Mouse (Mus musculus) spleen, postnatal 10 days (tissue): Measurements from ENCODE around the gene Kcnk10.

Source experiments
- DNase-seq, 2 experiments: peaks; one replicate each; pipeline ENCODE4 v3.0.0; 2021 to 2022; ENCODE audit warnings: low spot score in 2 of 2

Gene Kcnk10

DNA sequence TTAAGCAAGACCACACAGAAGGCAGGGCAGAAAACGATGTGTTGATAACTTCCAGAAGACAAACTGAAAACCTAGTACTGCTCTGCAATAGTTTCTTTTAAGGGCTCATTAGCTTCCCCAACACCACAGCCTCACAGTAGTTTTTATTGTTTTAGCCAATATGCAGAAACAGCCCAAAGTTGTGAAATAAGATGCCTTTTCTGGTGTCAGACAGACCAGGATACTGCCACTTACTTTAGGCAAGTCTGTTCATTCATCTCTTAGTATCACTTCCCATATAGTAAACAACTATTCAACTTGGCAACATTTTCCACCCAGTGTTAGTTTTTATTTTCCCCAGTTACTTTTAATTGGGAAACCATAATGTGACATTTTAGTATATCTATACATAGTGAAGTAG, 171.5 kb downstream of the Kcnk10 start:
- DNase-seq: no peak

DNA sequence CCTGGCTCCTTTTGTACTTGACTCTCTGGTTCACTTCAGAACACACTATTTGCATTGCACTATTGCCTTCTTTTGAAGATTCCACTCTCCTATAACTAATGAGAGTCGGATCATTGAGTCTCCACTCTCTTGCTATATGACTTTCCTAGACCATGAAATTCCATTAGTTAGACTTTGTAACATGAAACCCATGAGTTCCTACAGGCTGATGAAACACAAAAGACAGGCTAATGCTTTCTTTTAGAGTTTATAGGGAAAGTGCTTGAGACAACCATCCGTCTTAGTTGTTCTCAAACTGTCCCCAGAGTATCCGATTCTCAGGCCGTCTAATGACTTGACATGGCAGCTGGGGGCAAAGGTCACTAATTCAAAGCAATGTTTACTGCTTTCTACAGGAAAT, 172.0 kb downstream of the Kcnk10 start:
- DNase-seq: no peak

DNA sequence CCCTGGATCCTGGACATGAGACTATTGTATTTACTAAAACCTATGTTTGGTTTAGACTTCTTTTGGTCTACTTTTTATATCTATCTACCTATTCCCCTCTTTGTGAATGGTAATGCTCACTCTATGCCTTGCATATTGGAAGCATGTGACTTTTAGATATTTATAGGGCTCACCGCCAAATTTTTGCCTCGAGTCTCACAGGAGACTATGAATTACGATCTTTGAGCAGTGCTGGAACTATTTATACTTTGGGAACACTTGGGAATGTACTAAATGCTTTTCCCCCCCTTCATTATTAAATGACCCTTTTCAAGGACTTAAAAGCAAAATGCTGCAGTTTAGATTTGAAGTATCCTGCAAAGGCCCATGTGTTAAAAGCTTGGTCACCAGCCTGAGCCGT, 181.5 kb downstream of the Kcnk10 start:
- no peak for DNase-seq

DNA sequence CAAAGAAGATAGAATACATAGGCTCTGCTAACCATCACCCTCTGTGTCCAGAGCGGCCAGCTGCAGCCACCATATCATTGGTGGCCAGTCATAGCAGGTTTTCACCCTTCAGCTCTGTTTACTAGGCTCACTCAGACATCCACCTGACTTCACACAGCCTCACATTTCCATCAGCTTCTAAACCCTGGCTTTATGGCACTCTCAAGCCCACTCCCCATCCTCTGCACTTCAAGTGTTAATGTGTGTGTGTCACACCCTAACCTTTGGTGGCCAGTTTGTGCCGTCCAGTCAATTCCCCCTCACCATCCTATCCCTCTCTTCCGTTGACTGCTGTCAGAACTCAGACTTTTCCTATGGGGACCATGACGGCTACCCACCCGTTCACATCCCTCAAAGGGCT, 184.0 kb downstream of the Kcnk10 start:
- DNase-seq: no peak

DNA sequence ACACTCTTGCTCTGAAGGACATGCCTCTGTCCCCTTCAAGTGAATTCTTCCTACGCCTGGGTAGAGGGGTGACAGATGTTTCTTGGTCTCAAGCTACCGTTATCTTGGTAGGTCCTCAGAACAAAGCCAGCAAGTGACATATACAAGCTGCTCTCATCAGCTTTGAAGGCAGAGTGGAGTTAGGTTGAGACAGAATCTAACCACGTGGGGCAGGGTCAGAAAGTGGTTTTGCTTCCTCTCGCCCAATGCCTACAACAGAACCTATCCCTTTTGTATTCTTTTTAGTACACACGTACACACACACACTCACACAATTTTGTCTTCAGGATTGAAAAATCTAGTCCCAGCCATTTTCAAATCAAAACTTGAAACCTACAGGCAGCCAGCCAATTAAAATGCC, 186.8 kb downstream of the Kcnk10 start:
- no peak for DNase-seq

DNA sequence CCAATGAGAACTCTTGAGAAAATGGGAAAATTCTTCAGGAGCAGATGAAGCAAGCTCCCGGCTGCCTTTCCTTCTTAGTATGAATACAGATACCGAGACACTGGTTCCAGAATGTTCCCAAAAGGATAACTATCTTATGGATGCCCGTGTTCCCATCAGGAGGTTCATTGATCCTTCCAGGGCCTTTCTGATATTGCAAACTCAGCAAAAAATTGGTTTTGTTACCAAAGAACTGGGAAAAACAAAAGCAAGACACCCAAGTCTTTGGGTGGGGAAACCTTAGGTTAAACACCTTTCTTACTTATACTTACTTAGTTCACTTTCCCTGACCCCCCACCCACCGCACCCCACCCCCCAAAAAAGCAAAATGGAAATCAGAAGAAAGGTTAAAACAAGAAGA, 188.5 kb downstream of the Kcnk10 start:
- no peak for DNase-seq
